Mouse (Mus musculus): ENCODE results near the gene Ihh. TPM values are rescaled to one million over a fixed set of nuclear protein-coding genes. Genes with fewer than 3 reads are reported as not detected.
A peak's percentile ranks its signal among the peaks of the same experiment; 100 is the strongest.

Gene Ihh
- polyA plus RNA-seq, 1 experiment = 0.38 TPM

DNA sequence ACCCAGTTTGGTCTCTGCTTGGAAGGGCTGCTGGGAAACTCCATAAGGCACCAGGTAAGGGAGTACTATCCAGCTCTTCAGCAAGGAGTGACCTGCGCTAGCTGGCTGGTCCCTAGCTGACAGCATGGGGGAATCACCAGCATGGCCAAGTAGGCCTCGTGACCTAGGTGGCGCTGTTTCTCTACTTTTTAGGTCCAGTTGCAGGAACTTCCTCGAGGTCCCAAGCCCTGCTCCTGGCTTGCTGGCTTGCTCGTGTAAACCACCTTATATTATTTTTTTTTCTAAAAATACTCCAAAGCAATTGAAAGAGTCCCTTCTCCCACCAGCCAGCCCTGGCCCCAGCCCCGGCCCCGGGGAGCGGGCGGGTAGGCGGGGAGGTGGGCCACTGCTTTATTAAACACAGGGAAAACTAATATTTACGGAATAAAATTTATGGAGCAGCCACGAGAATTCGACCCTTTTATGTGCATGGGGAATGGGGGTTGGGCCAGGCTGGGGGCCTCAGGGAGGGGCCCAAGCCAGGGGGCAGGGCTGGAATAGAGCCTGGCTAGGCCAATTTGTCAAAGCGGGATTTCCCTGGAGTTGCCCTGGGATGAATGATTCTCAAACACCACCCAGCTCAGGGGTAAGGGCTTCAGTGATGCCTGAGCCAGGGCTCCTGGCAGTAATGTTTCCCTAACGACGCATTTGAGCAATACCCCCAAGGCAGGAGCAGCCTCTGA is 13.2 kb upstream of the Ihh start:
- H3K4me3 ChIP-seq (ENCODE audit: insufficient read depth, low read length) = no peak overlapping the region
- peak; percentile 49 for TF ChIP-seq CTCF (IDR thresholded peaks at IDR 0.05; ENCODE audit: low read depth, low read length)
- no peak for TF ChIP-seq POLR2A (IDR thresholded peaks at IDR 0.05; ENCODE audit: borderline replicate concordance, low read depth, low read length)
- no peaks in the 10 kb centered on the region for H3K4me1 ChIP-seq (ENCODE audit: control insufficient read depth, insufficient read depth, low read length)
- no peak overlapping the region for H3K27ac ChIP-seq (ENCODE audit: insufficient read depth, low read depth, low read length)

DNA sequence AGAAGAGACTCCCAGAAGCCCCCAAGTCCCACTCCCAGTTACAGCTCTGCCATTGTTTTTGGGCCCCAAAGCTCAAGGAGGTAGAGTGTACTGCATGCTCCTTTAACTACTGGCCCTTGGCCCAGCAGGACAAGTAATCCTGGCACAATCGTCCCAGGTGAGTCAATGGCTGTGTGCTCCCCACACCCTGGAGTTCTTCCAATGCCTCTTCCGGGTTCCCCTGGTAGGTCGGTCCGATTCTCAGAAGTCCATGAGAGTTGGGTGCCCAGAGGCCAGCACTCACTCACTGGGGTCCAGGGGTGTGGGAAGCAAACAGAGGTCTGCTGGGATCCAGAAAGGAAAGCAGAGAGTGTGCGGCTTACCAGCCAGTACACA is 11.4 kb upstream of the Ihh start:
- H3K4me3 ChIP-seq (ENCODE audit: insufficient read depth, low read length) = no peak overlapping the region
- H3K4me1 ChIP-seq (ENCODE audit: control insufficient read depth, insufficient read depth, low read length) = no peaks in the 10 kb centered on the region
- TF ChIP-seq POLR2A (IDR thresholded peaks at IDR 0.05; ENCODE audit: borderline replicate concordance, low read depth, low read length) (no peak), CTCF (IDR thresholded peaks at IDR 0.05; ENCODE audit: low read depth, low read length) (no peak)
- no peak overlapping the region for H3K27ac ChIP-seq (ENCODE audit: insufficient read depth, low read depth, low read length)

DNA sequence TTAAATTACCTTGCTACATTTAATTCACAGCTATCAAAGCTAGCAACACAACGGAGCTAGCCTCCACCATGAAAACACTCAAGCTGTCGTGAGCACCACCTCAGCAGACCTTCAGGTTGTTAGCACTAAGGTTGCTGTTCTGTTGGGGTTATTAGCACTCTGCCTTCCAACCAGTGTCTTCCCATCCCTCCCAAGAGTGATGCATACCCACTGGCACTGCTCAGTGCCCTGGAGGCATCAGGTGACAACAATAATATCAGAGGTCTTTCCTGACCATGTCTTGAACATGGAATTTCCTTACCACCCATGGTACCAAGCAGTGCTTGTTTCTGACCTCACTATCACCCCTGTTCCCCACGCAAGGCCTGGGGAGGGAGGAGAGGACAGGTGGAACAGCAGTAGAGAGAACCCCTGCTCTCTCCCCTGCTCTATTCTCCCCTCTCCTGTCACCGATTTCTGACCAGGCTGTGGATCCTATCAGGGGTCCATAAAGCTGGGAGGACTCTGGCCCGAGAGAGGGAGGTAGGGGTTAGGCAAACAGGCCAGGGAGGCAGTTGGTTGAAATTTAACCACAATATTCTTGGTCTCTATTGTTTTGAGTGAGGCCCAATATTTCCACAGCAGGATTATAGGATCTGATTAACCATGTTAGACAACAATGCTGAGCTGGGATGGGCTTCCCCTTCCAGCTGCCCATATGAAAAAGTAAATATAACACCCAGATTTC is 10.8 kb upstream of the Ihh start:
- TF ChIP-seq CTCF (IDR thresholded peaks at IDR 0.05; ENCODE audit: low read depth, low read length) (no peak), POLR2A (IDR thresholded peaks at IDR 0.05; ENCODE audit: borderline replicate concordance, low read depth, low read length) (no peak)
- no peak overlapping the region for H3K27ac ChIP-seq (ENCODE audit: insufficient read depth, low read depth, low read length)
- no peak overlapping the region for H3K4me3 ChIP-seq (ENCODE audit: insufficient read depth, low read length)
- H3K4me1 ChIP-seq (ENCODE audit: control insufficient read depth, insufficient read depth, low read length) = no peaks in the 10 kb centered on the region

DNA sequence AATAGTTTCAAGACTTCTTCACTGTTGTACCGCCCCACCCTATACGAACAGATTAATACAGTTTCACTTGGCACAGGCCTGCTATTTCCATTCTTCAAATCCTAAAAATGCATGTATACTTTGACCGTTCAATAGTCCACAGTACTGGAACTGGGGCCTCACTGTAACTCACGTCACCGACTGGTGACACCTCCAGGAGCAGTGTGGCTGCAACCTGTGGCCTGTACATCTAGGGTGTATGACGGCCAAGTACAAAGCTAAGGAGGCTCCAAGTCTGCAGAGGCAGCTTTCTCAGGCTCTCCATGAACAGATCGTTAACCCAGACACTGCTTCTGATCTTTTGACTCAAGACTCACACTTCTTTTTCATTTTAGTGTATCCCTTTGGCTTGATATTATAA is 10.2 kb upstream of the Ihh start:
- H3K4me3 ChIP-seq (ENCODE audit: insufficient read depth, low read length) = no peak overlapping the region
- TF ChIP-seq CTCF (IDR thresholded peaks at IDR 0.05; ENCODE audit: low read depth, low read length) (no peak), POLR2A (IDR thresholded peaks at IDR 0.05; ENCODE audit: borderline replicate concordance, low read depth, low read length) (no peak)
- H3K27ac ChIP-seq (ENCODE audit: insufficient read depth, low read depth, low read length) = no peak overlapping the region
- H3K4me1 ChIP-seq (ENCODE audit: control insufficient read depth, insufficient read depth, low read length) = no peaks in the 10 kb centered on the region

DNA sequence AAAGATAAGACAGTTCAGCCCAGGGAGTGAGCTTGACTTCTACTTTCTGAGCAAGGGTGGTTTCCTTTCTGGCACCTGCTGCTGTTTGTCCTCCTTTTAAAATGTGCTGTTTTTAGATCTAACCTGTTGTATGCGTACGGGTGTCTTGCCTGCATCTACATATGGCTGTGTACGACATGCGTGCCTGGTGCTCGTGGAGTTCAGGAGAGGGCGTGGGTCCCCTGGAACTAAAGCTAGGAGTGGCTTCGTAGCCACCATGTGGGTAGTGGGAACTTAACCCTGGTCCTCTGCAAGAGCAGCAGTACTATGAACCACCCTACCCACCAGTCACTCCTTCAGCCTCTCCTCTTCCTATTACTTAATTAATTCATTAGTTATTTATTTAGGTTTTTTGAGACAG is 8.6 kb upstream of the Ihh start:
- H3K4me1 ChIP-seq (ENCODE audit: control insufficient read depth, insufficient read depth, low read length) = no peaks in the 10 kb centered on the region
- no peak for TF ChIP-seq POLR2A (IDR thresholded peaks at IDR 0.05; ENCODE audit: borderline replicate concordance, low read depth, low read length)
- no peak for TF ChIP-seq CTCF (IDR thresholded peaks at IDR 0.05; ENCODE audit: low read depth, low read length)
- no peak overlapping the region for H3K27ac ChIP-seq (ENCODE audit: insufficient read depth, low read depth, low read length)
- no peak overlapping the region for H3K4me3 ChIP-seq (ENCODE audit: insufficient read depth, low read length)

DNA sequence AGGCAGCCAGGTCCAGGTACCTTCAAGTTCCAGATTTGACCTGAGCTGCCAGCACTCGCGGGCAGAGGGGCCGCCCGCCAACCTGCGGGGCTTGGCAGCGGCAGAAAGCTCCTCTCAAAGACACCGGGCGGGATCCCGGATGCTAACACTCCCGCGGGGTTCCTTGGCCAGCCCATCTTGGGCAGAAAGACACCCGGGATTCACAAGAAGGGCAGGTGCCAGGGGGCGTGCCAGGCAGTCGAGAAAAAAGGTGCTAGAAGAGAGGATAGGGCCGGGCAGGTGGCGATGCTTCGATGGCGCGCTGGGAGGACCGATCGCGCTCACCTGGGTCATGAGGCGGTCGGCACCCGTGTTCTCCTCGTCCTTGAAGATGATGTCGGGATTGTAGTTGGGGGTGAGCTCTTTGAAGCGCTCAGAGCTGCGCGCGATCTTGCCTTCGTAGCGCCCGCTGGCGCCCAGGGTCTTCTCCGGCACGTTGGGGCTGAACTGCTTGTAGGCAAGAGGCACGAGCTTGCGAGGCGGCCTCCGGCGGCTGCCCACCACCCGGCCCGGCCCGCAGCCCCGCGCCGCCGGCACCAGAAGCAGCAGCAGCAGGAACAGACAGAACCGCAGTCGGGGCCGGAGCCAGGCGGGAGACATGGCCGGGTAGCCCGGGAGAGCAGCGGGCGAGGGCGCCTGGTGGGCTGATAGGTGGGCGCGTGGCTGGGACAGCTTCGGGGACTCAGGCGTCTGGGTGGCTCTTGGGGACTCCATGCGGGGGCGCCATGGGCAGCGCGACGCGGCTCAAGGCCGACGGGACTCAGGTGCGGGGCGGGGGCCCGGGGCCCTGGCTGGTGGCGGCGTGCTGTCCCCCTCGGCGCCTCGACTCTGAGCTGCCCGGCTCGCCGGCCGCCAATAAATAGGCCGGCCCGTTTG is 639 bp downstream of the Ihh start:
- TF ChIP-seq CTCF (IDR thresholded peaks at IDR 0.05; ENCODE audit: low read depth, low read length) (no peak), POLR2A (IDR thresholded peaks at IDR 0.05; ENCODE audit: borderline replicate concordance, low read depth, low read length) (no peak)
- H3K4me1 ChIP-seq (ENCODE audit: control insufficient read depth, insufficient read depth, low read length) = no peaks in the 10 kb centered on the region
- no peak overlapping the region for H3K27ac ChIP-seq (ENCODE audit: insufficient read depth, low read depth, low read length)
- H3K4me3 ChIP-seq (ENCODE audit: insufficient read depth, low read length) = no peak overlapping the region

DNA sequence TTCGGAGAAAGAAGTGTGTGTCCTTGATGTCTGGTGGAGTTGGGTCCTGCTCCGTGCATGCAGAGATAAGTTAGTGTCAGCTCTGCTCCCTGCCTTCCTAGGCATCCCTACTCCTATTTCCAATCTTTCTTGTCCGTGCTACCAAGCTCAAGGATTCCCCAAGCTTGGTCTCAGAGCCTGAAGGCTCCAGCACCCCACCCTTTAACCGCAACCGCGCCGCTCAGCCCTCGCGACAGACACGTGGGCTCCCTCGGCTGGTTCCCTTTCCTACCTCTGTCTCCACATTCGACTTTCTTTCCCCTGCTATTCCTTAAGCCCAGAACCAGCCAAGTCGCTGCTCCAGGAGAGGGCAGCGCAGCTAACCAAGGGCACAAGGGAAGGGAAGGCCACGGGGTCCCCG is 1.4 kb downstream of the Ihh start:
- no peak overlapping the region for H3K4me3 ChIP-seq (ENCODE audit: insufficient read depth, low read length)
- TF ChIP-seq CTCF (IDR thresholded peaks at IDR 0.05; ENCODE audit: low read depth, low read length) (no peak), POLR2A (IDR thresholded peaks at IDR 0.05; ENCODE audit: borderline replicate concordance, low read depth, low read length) (no peak)

DNA sequence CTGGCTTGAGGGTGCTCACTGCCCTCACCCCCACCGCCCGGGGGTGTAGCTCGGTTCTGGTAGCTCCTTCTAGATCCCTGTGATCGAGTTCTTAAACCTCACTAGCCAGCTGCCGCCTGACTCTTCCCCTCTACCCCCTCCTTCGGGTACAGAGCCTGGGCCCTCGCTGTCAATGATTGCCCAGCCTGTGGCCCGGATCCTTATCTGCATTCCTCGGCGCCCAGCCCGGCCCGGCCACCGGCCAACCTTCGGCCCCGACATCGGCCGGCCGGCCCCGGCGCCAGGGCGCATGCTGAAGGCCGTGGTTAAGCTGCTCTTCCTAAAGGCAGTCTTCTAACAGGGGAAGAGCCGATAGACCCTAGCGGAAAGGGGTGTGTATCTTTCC is 1.8 kb downstream of the Ihh start:
- no peak for TF ChIP-seq POLR2A (IDR thresholded peaks at IDR 0.05; ENCODE audit: borderline replicate concordance, low read depth, low read length)
- Histone ChIP-seq H3K4me3 (ENCODE audit: insufficient read depth, low read length) (no peak overlapping the region), H3K27ac (ENCODE audit: insufficient read depth, low read depth, low read length) (no peak overlapping the region), H3K4me1 (ENCODE audit: control insufficient read depth, insufficient read depth, low read length) (no peaks in the 10 kb centered on the region)

More for the DNA sequence above, 1.4 kb downstream of the Ihh start:
- Histone ChIP-seq H3K4me1 (ENCODE audit: control insufficient read depth, insufficient read depth, low read length) (no peaks in the 10 kb centered on the region), H3K27ac (ENCODE audit: insufficient read depth, low read depth, low read length) (no peak overlapping the region)

DNA sequence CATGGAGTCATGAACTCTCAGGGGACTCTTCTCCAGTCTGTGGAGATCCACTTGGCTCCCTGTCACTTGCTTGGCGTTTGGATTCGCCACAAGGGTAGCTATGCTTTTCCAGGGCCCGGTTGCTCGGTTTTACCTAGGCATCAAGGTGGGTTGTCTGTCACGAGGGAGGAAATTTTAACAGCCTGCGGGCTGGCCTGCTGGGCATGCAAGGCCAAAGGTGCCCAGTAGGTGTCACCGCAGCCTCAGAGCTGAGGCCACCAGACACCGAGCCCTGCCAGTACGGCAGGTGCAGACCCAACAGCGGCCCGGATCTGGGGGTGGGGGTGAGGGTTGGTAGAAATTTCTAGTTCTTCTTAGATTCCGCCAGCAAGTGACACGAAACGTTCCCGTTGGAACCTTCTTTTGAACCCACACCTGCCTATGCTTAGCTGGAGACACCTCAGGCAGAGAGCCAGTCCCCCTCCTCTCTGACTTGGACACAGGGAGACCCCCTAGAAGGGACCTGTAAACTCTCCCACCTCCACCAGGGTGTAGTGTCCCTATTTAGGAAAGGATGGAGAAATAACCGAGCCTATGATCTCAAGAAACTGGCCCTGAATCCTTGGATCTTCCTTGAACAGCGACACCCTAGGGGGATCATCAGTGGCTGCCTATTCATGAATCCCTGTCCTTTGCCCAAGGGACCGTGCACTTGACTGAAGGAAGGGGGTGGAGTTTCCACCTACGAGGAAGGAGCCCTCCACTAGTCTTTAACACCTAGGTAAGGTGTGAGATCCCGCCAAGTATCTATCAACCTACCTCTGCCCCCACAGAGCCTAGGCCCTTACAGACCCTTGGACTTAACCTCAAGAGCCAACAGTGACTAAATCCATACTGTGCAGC is 2.4 kb downstream of the Ihh start:
- H3K27ac ChIP-seq (ENCODE audit: insufficient read depth, low read depth, low read length) = no peak overlapping the region
- TF ChIP-seq CTCF (IDR thresholded peaks at IDR 0.05; ENCODE audit: low read depth, low read length) (peak; percentile 33; the same call in 1 of the 2 replicates), POLR2A (IDR thresholded peaks at IDR 0.05; ENCODE audit: borderline replicate concordance, low read depth, low read length) (no peak)
- H3K4me3 ChIP-seq (ENCODE audit: insufficient read depth, low read length) = no peak overlapping the region
- H3K4me1 ChIP-seq (ENCODE audit: control insufficient read depth, insufficient read depth, low read length) = no peaks in the 10 kb centered on the region
